Comparison of ENCODE assay signal across 12 mouse cellular contexts in genomic region chr13:53465191-53465820, GRCm38 (mm10). TPM values are rescaled to one million over a fixed set of nuclear protein-coding genes. Genes with fewer than 3 reads are reported as not detected.
DNase-seq lines count a peak whose midpoint lies in the region; ATAC-seq and TF ChIP-seq lines count a peak whose summit lies in the region.
"Had no signal": no experiment of that assay in that cellular context is flagged by ENCODE, and none has a peak within 500 bp of the region (broad histone marks: within the 10 kb centered on the region; RNA-seq: fewer than 3 reads in every experiment).

No protein-coding gene starts in this region.

- peak overlapping the region; percentile 33 to 35 for H3K4me3 ChIP-seq in heart, embryonic 14.5 days (ENCODE audit: control insufficient read depth in 1 of 2, insufficient read depth in 1 of 2, low read depth in 1 of 2, low read length in 2 of 2)
- peak overlapping the region; percentile 21; the same call in 1 of the 2 replicates for H3K4me3 ChIP-seq in ES-Bruce4 (ENCODE audit: low read depth, low read length)
- H3K4me3 ChIP-seq in embryonic facial prominence, embryonic 13.5 days: peak overlapping the region; percentile 33
- H3K4me3 ChIP-seq in limb, embryonic 13.5 days: peak overlapping the region; percentile 29

- H3K9ac ChIP-seq in heart, embryonic 14.5 days (ENCODE audit: low read length): peak overlapping the region; percentile 44; the same call in 1 of the 2 replicates
- H3K9ac ChIP-seq in ES-Bruce4 (ENCODE audit: low read depth, poor library complexity, severe bottlenecking): no peak overlapping the region
- peak overlapping the region; percentile 68 for H3K9ac ChIP-seq in embryonic facial prominence, embryonic 13.5 days
- H3K9ac ChIP-seq in limb, embryonic 13.5 days: peak overlapping the region; percentile 62

- no peak for DNase-seq in heart, postnatal 4 days
- no peak for DNase-seq in right cerebral cortex, postnatal 14 days
- DNase-seq in layer of hippocampus, postnatal 14 days (ENCODE audit: low spot score in 2 of 2): no peak
- no peak for DNase-seq in adrenal gland, postnatal 14 days
- DNase-seq: cerebellum, adult 2 months; thymus, adult 2 months had no signal

- no peak overlapping the region for H3K27ac ChIP-seq in heart, embryonic 14.5 days (replicated peaks in 1 of 2; ENCODE audit: control insufficient read depth in 1 of 2, insufficient read depth in 1 of 2, low read depth in 2 of 2, low read length in 2 of 2)
- no peak overlapping the region for H3K27ac ChIP-seq in ES-Bruce4 (ENCODE audit: insufficient read depth, low read length)
- H3K27ac ChIP-seq in embryonic facial prominence, embryonic 13.5 days: peak overlapping the region; percentile 87
- peak overlapping the region; percentile 82 for H3K27ac ChIP-seq in limb, embryonic 13.5 days
- H3K27ac ChIP-seq: kidney, postnatal 0 days had no signal

- TF ChIP-seq EP300 in ES-Bruce4 (IDR thresholded peaks at IDR 0.05; ENCODE audit: insufficient read depth, low read depth, low read length): no peak

- H3K4me2 ChIP-seq in heart, embryonic 14.5 days (ENCODE audit: low read length): peak overlapping the region; percentile 64
- peak overlapping the region; percentile 85 for H3K4me2 ChIP-seq in embryonic facial prominence, embryonic 13.5 days
- H3K4me2 ChIP-seq in limb, embryonic 13.5 days (replicated peaks): peak overlapping the region; percentile 59

- peaks cover 95% of the 10 kb centered on the region for H3K27me3 ChIP-seq in heart, embryonic 14.5 days (ENCODE audit: control insufficient read depth, insufficient read depth, low read length)
- H3K27me3 ChIP-seq in ES-Bruce4 (ENCODE audit: control insufficient read depth, insufficient read depth, low read length, poor library complexity, severe bottlenecking): peaks cover 32% of the 10 kb centered on the region
- H3K27me3 ChIP-seq in embryonic facial prominence, embryonic 13.5 days: peaks cover 75% of the 10 kb centered on the region
- peaks cover 83% of the 10 kb centered on the region for H3K27me3 ChIP-seq in limb, embryonic 13.5 days

- no peaks in the 10 kb centered on the region for H3K9me3 ChIP-seq in heart, embryonic 14.5 days (ENCODE audit: control insufficient read depth, low read length)
- H3K9me3 ChIP-seq in ES-Bruce4 (replicated peaks; ENCODE audit: control insufficient read depth, insufficient read depth, low read length, poor library complexity, severe bottlenecking): no peaks in the 10 kb centered on the region
- no peaks in the 10 kb centered on the region for H3K9me3 ChIP-seq in embryonic facial prominence, embryonic 13.5 days
- H3K9me3 ChIP-seq in limb, embryonic 13.5 days: no peaks in the 10 kb centered on the region

- no peak for TF ChIP-seq POLR2A in ES-Bruce4 (IDR thresholded peaks at IDR 0.05; ENCODE audit: insufficient read depth, low read length)

- peaks cover 9 to 25% of the 10 kb centered on the region in 2 experiments; a peak in 2 of 4 replicates for H3K4me1 ChIP-seq in heart, embryonic 14.5 days (ENCODE audit: control insufficient read depth in 2 of 2, insufficient read depth in 2 of 2, low read length in 2 of 2)
- H3K4me1 ChIP-seq in ES-Bruce4 (ENCODE audit: control insufficient read depth, insufficient read depth, low read length): peaks cover 2% of the 10 kb centered on the region
- H3K4me1 ChIP-seq in embryonic facial prominence, embryonic 13.5 days: peaks cover 61% of the 10 kb centered on the region
- peaks cover 56% of the 10 kb centered on the region for H3K4me1 ChIP-seq in limb, embryonic 13.5 days

- WGBS in heart, embryonic 14.5 days: 9% methylated on average over 26 of the region's 26 CpGs
- WGBS in embryonic facial prominence, embryonic 13.5 days: 8% methylated on average over 26 of the region's 26 CpGs
- whole genome bisulfite sequencing in limb, embryonic 13.5 days: 5% methylated on average over 26 of the region's 26 CpGs

- no peaks in the 10 kb centered on the region for H3K36me3 ChIP-seq in heart, embryonic 14.5 days (ENCODE audit: control insufficient read depth, insufficient read depth, low read length)
- no peaks in the 10 kb centered on the region for H3K36me3 ChIP-seq in ES-Bruce4 (ENCODE audit: control insufficient read depth, insufficient read depth, low read length, poor library complexity, severe bottlenecking)
- H3K36me3 ChIP-seq in embryonic facial prominence, embryonic 13.5 days: no peaks in the 10 kb centered on the region
- no peaks in the 10 kb centered on the region for H3K36me3 ChIP-seq in limb, embryonic 13.5 days

- ATAC-seq in heart, embryonic 14.5 days (ENCODE audit: insufficient number of reproducible peaks, insufficient read depth, low FRiP score, low read depth): no peak
- no peak for ATAC-seq in embryonic facial prominence, embryonic 13.5 days (ENCODE audit: insufficient number of reproducible peaks, insufficient read depth, low FRiP score, low TSS enrichment, low read depth)
- no peak for ATAC-seq in limb, embryonic 13.5 days (ENCODE audit: low FRiP score, low read depth)

- TF ChIP-seq CTCF in ES-Bruce4 (IDR thresholded peaks at IDR 0.05; ENCODE audit: low read depth, low read length): no peak

RNA-seq across cellular contexts. Expression of gene Msx2, which starts 7.6 kb away (rescaled TPM):
- 2.8 and 3.0 TPM in 2 replicates for polyA plus RNA-seq in heart, embryonic 14.5 days (2014; fragmentation: Nextera tagmentation; extraction: Ambion mirVana)
- total RNA-seq in heart, postnatal 4 days (2021): under 1 TPM; 0.55 to 0.86 TPM
- 3.1 and 4.4 TPM in 2 replicates for polyA plus RNA-seq in ES-Bruce4 (2011; ENCODE audit: insufficient read depth, insufficient read length, low read depth, missing spikeins)
- 31.7 and 41.1 TPM in 2 replicates for polyA plus RNA-seq in embryonic facial prominence, embryonic 13.5 days (2015; fragmentation: Nextera tagmentation; extraction: Ambion mirVana)
- polyA plus RNA-seq in limb, embryonic 13.5 days (2015; fragmentation: Nextera tagmentation; extraction: Ambion mirVana): 35.7 and 46.1 TPM in 2 replicates
- 1 to 10 TPM in 1 of 2 experiments, under 1 TPM in 1; 0.94 to 1.0 TPM for total RNA-seq in layer of hippocampus, postnatal 14 days (2021)
- total RNA-seq in adrenal gland, postnatal 14 days (2021): 0.63 and 0.68 TPM in 2 replicates
- total RNA-seq: CH12.LX had no signal

Comparison
In these comparisons a context has a peak if more than half of its experiments do, and no peak if none do; other contexts are left out.
1. H3K27ac ChIP-seq: peak in embryonic facial prominence, embryonic 13.5 days (single experiment) and limb, embryonic 13.5 days (single experiment); none in heart, embryonic 14.5 days (0 of 2) and ES-Bruce4 (single experiment).
2. Peak in every context shown above with its lines, with median percentiles within 50 percentile points of each other: H3K4me2 ChIP-seq and H3K4me3 ChIP-seq.